Mouse (Mus musculus) forebrain, embryonic 13.5 days (tissue): Measurements from ENCODE around the gene Elovl7. TPM values are rescaled to one million over a fixed set of nuclear protein-coding genes. Genes with fewer than 3 reads are reported as not detected.

Experiments used
- ATAC-seq: fragments of 200-750 bp; cut with Nextera tagmentation; 2 replicates; pipeline ENCODE4 v1.8.0; 2017
- H3K27ac ChIP-seq: fragments of 300-500 bp; sonication (generic); 2 replicates; pipeline ENCODE4 v1.5.1; 2015; ENCODE audit warnings: inconsistent platforms, mild to moderate bottlenecking, moderate library complexity
- H3K27me3 ChIP-seq: fragments of 300-500 bp; sonication (generic); 2 replicates; pipeline ENCODE4 v1.6.1; 2015; ENCODE audit warnings: mild to moderate bottlenecking, inconsistent platforms
- H3K36me3 ChIP-seq: fragments of 300-500 bp; sonication (generic); 2 replicates; pipeline ENCODE4 v1.6.1; 2015; ENCODE audit warnings: mild to moderate bottlenecking, inconsistent platforms; ENCODE audit not compliant: poor library complexity, severe bottlenecking
- H3K4me1 ChIP-seq: fragments of 300-500 bp; sonication (generic); 2 replicates; pipeline ENCODE4 v1.6.1; 2015; ENCODE audit warnings: inconsistent platforms
- H3K4me2 ChIP-seq: fragments of 300-500 bp; sonication (generic); 2 replicates; pipeline ENCODE4 v1.6.1; 2015; ENCODE audit warnings: inconsistent platforms, mild to moderate bottlenecking, moderate library complexity
- H3K4me3 ChIP-seq: fragments of 300-500 bp; sonication (generic); 2 replicates; pipeline ENCODE4 v1.5.1; 2015; ENCODE audit warnings: mild to moderate bottlenecking, inconsistent platforms
- H3K9ac ChIP-seq: fragments of 300-500 bp; sonication (generic); 2 replicates; pipeline ENCODE4 v1.6.1; 2015; ENCODE audit warnings: mild to moderate bottlenecking, inconsistent platforms
- H3K9me3 ChIP-seq: fragments of 300-500 bp; sonication (generic); replicated peaks from 2 replicates; pipeline ENCODE4 v1.6.1; 2016; ENCODE audit warnings: inconsistent platforms
- WGBS: fragments of 180-500 bp; shearing (Covaris S2); methylation state at CpG from one replicate; pipeline ENCODE4 v1.1.7; 2015; 5-methylcytosine and 5-hydroxymethylcytosine counted together
- polyA plus RNA-seq: library from polyadenylated mRNA; unstranded; fragments of >200 nt; fragmentation: Nextera tagmentation; extraction: Ambion mirVana; gene quantifications from 2 replicates; pipeline ENCODE4 v1.2.1, GENCODE M21; 2015

Elovl7 gene
- polyA plus RNA-seq, 1 experiment from 2014 or later, result 1.3 TPM

GRCm38 (mm10) chr13:108316487-108316903 is 102.3 kb downstream of the Elovl7 start:
- H3K9ac ChIP-seq, result peak overlapping the region; percentile 78
- H3K4me1 ChIP-seq, result peaks cover 22% of the 10 kb centered on the region
- H3K27ac ChIP-seq, result no peak overlapping the region
- H3K4me3 ChIP-seq, result peak overlapping the region; percentile 76
- under 1% methylated on average over 32 of the region's 32 CpGs for WGBS
- peak overlapping the region; percentile 91 for H3K4me2 ChIP-seq
- ATAC-seq, result peak; percentile 55; the same call in 1 of the 2 replicates
- H3K27me3 ChIP-seq, result no peaks in the 10 kb centered on the region
- no peaks in the 10 kb centered on the region for H3K9me3 ChIP-seq
- H3K36me3 ChIP-seq, result no peaks in the 10 kb centered on the region; the same call in 1 of the 2 replicates

DNA sequence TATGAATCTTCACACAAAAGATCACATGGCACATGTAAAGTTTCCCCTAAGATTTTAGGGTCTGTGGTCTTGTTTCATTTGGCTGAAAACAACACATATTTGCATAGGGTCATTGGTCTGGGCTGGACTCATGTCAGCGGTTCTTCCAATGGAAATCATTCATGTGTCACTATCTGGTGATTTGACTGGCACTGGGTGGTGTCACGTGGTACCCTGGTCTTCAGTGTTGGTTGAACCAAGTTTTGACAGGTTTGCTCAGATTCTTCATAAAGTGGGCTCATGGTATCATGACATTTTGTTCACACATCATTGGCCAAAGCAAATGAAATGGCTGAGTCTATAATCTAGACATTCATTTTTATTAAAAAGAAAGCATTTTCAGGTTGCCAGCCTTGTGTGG is 103.2 kb downstream of the Elovl7 start:
- no peaks in the 10 kb centered on the region; the same call in 1 of the 2 replicates for H3K36me3 ChIP-seq
- H3K4me2 ChIP-seq, result peak overlapping the region; percentile 91
- no peak overlapping the region; the same call in 1 of the 2 replicates for H3K9ac ChIP-seq
- no peak for ATAC-seq
- peak overlapping the region; percentile 76 for H3K4me3 ChIP-seq
- no peak overlapping the region for H3K27ac ChIP-seq
- H3K4me1 ChIP-seq, result peaks cover 22% of the 10 kb centered on the region
- 93% methylated on average over 2 of the region's 2 CpGs for WGBS
- no peaks in the 10 kb centered on the region for H3K27me3 ChIP-seq
- no peaks in the 10 kb centered on the region for H3K9me3 ChIP-seq

DNA sequence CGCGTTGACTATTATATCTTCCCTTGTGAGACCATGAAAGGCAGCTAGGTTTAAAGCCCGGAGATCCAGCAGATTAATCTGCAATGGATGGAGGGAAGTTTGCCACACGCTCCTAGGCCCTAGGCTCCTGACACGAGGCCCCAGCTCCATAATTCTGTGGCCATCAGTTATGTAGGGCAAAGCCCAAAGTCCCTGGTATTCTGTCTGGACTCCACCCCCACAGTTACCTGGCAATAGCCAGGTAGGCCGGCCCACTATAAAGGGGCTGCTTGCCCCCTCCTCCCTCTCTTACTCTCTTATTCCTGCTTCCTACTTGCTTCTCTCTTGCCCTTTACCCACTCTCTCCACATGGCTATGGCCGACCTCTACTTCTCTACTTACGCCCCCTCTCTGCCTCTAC is 104.8 kb downstream of the Elovl7 start:
- Histone ChIP-seq H3K4me2 (no peak overlapping the region), H3K36me3 (peaks cover 3% of the 10 kb centered on the region), H3K4me3 (no peak overlapping the region), H3K27me3 (no peaks in the 10 kb centered on the region), H3K9me3 (no peaks in the 10 kb centered on the region), H3K4me1 (peaks cover 22% of the 10 kb centered on the region), H3K27ac (no peak overlapping the region), H3K9ac (no peak overlapping the region)
- WGBS, result 96% methylated on average over 8 of the region's 8 CpGs
- ATAC-seq, result no peak

DNA sequence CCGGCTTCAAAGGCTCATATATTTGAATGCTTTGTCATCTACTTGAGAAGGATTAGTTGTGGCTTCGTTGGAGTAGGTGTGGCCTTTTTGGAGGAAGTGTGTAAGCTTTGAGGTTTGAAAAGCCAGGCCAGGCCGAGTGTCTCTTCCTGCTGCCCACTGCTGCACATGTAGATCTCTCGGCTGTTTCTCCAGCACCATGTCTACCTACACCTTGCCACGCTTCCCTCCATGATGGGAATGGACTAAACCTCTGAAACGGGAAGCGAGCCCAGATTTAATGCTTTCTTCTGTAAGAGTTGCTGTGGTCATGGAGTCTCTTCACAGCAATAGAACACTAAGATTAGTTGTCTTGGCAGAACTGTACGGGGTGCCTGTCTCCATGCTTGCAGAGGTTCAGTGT is 106.0 kb downstream of the Elovl7 start:
- no peak overlapping the region for H3K4me3 ChIP-seq
- H3K9ac ChIP-seq, result no peak overlapping the region
- ATAC-seq, result no peak
- H3K4me1 ChIP-seq, result peaks cover 21% of the 10 kb centered on the region
- peaks cover 15% of the 10 kb centered on the region for H3K36me3 ChIP-seq
- no peaks in the 10 kb centered on the region for H3K27me3 ChIP-seq
- H3K4me2 ChIP-seq, result no peak overlapping the region
- no peak overlapping the region for H3K27ac ChIP-seq
- WGBS, result 87% methylated on average over 8 of the region's 8 CpGs
- no peaks in the 10 kb centered on the region for H3K9me3 ChIP-seq

DNA sequence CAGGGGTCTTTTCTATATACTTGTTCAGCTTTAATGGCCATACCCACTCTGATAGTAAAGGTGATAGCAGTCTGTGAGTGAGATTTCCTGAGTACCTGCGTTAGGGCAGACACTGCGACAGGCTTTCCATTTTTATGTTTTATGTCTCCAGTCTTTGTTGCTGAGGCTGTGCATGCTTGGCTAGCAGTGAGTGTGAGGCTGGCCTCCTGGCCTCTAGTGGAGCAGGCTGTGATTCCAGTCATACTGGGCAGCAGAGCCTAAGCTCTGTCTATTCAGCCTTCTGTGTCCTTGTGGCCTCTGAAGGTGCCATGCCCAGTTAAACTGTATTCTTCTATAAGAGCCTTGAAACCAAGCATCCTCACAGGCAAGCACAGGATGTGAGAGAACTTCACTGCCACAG is 108.3 kb downstream of the Elovl7 start:
- no peak overlapping the region for H3K9ac ChIP-seq
- H3K4me2 ChIP-seq, result no peak overlapping the region
- no peaks in the 10 kb centered on the region for H3K9me3 ChIP-seq
- no peak overlapping the region for H3K4me3 ChIP-seq
- no peaks in the 10 kb centered on the region for H3K27me3 ChIP-seq
- H3K27ac ChIP-seq, result no peak overlapping the region
- 99% methylated on average over 2 of the region's 2 CpGs for WGBS
- no peak for ATAC-seq
- peaks cover 4% of the 10 kb centered on the region for H3K4me1 ChIP-seq
- peaks cover 34% of the 10 kb centered on the region for H3K36me3 ChIP-seq

- peaks cover 34% of the 10 kb centered on the region for H3K36me3 ChIP-seq
- ATAC-seq, result no peak
- H3K27ac ChIP-seq, result no peak overlapping the region
- no peaks in the 10 kb centered on the region for H3K4me1 ChIP-seq
- no peaks in the 10 kb centered on the region for H3K27me3 ChIP-seq
- H3K9me3 ChIP-seq, result no peaks in the 10 kb centered on the region
- no peak overlapping the region for H3K9ac ChIP-seq
- no peak overlapping the region for H3K4me3 ChIP-seq
- H3K4me2 ChIP-seq, result no peak overlapping the region
- WGBS, result 96% methylated on average over 2 of the region's 2 CpGs
Measured at GRCm38 (mm10) chr13:108323317-108323716, 109.1 kb downstream of the Elovl7 start.

DNA sequence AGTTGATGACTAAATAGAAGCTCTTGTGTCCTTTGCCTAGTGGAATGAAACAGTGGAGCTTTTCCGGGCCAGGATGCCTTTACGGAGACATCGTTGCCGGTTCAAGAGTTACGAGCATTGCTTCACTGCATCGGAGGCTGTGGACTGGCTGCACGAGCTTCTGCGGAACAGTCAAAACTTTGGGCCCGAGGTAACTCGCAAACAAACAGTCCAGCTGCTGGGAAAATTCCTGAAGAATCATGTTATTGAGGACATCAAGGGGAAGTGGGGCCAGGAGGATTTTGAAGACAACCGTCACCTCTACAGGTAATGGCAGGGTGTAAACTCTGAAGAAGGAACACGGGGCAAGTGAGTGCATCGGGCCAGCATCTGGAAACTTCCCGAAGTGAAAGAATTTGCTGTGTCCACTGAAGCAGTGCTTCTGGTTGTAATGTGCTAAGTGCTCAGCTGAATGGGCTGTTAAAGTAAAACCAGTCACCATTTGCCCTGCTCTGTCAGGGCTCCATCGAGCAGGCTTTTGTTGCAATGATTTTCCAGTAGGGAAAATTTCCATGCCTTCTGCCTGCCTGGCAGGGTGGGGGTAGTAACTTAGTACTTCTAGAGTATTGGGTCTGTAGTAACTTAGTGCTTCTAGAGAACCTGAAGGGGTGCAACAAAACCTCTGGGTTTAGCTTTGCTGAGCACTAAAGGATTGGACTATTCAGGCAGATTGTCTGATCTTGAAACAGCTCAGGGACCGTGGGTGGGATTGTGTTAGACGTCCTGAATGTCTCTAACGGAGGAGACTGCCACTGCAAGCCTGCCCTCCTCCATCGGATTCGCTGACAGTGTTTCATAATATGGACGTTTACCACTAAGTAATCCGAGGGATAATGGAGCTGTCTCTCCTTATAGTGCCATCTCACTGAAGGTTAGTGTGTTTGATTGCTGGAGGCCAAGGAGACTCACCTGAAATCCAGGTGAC is 109.9 kb downstream of the Elovl7 start:
- no peak overlapping the region for H3K4me2 ChIP-seq
- peaks cover 34% of the 10 kb centered on the region for H3K36me3 ChIP-seq
- no peak overlapping the region for H3K27ac ChIP-seq
- H3K4me1 ChIP-seq, result no peaks in the 10 kb centered on the region
- H3K9ac ChIP-seq, result no peak overlapping the region
- H3K4me3 ChIP-seq, result no peak overlapping the region
- 94% methylated on average over 22 of the region's 22 CpGs for WGBS
- H3K9me3 ChIP-seq, result no peaks in the 10 kb centered on the region
- H3K27me3 ChIP-seq, result no peaks in the 10 kb centered on the region
- ATAC-seq, result no peak

DNA sequence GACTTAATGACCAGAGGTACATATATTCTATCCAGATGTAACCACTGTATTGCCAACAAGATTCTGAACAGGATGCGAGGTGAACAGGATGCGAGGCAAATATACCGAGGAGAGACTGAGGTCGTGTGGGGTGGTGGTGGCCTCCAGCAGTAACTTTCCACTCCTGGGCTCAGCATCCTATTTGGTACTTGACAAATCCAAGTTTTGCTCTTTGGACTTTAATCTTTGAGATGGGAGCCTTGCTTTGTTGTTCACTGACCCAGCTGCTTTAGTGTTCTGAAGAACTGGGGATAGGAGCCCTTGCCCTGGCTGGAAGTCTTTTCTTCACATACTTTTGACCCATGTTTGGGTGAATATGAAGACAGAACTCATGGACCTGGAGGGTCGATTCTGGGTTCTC is 111.7 kb downstream of the Elovl7 start:
- ATAC-seq, result no peak
- H3K9me3 ChIP-seq, result no peaks in the 10 kb centered on the region
- H3K27me3 ChIP-seq, result no peaks in the 10 kb centered on the region
- peaks cover 34% of the 10 kb centered on the region for H3K36me3 ChIP-seq
- H3K4me1 ChIP-seq, result no peaks in the 10 kb centered on the region
- 89% methylated on average over 5 of the region's 5 CpGs for WGBS
- H3K27ac ChIP-seq, result no peak overlapping the region
- H3K4me3 ChIP-seq, result no peak overlapping the region
- H3K4me2 ChIP-seq, result no peak overlapping the region
- no peak overlapping the region for H3K9ac ChIP-seq

- no peak overlapping the region for H3K27ac ChIP-seq
- no peak overlapping the region for H3K4me2 ChIP-seq
- no peak for ATAC-seq
- no peaks in the 10 kb centered on the region for H3K4me1 ChIP-seq
- no peak overlapping the region for H3K4me3 ChIP-seq
- no peaks in the 10 kb centered on the region for H3K27me3 ChIP-seq
- no peak overlapping the region for H3K9ac ChIP-seq
- 95% methylated on average over 10 of the region's 10 CpGs for WGBS
- H3K36me3 ChIP-seq, result peaks cover 34% of the 10 kb centered on the region
- H3K9me3 ChIP-seq, result no peaks in the 10 kb centered on the region
Measured at GRCm38 (mm10) chr13:108326351-108326750, 112.1 kb downstream of the Elovl7 start.

- Histone ChIP-seq H3K4me3 (no peak overlapping the region), H3K4me1 (no peaks in the 10 kb centered on the region), H3K9ac (no peak overlapping the region), H3K36me3 (peaks cover 40% of the 10 kb centered on the region), H3K27me3 (no peaks in the 10 kb centered on the region), H3K4me2 (no peak overlapping the region), H3K9me3 (no peaks in the 10 kb centered on the region), H3K27ac (no peak overlapping the region)
- ATAC-seq, result no peak
- WGBS, result 88% methylated on average over 7 of the region's 7 CpGs
Measured at GRCm38 (mm10) chr13:108327047-108327446, 112.8 kb downstream of the Elovl7 start.

- no peak overlapping the region for H3K27ac ChIP-seq
- WGBS, result 93% methylated on average over 21 of the region's 21 CpGs
- H3K4me2 ChIP-seq, result no peak overlapping the region
- ATAC-seq, result no peak
- peaks cover 45% of the 10 kb centered on the region for H3K36me3 ChIP-seq
- H3K27me3 ChIP-seq, result no peaks in the 10 kb centered on the region
- no peaks in the 10 kb centered on the region for H3K9me3 ChIP-seq
- H3K9ac ChIP-seq, result no peak overlapping the region
- no peaks in the 10 kb centered on the region for H3K4me1 ChIP-seq
- no peak overlapping the region for H3K4me3 ChIP-seq
Measured at GRCm38 (mm10) chr13:108328406-108329180, 114.4 kb downstream of the Elovl7 start.

DNA sequence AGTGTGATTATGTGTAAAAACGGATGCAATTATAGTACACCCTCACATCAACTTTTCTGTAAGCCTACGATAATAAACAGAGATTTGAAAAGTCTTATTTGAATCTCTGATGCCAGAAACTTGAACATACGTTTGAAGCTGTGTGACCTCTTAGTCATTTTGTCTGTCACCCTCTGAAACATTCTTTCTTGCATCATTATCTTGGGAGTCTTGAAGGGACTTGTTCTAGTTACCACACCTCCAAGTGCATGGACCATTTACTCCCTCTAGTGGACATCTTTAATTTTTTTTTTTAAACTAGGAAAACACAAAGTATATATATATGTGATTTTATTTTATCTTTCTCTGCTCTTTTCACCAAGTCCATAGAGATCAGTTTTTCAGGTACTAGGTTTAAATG is 115.5 kb downstream of the Elovl7 start:
- H3K4me3 ChIP-seq, result no peak overlapping the region
- ATAC-seq, result peak; percentile 72
- H3K9me3 ChIP-seq, result no peaks in the 10 kb centered on the region
- H3K27ac ChIP-seq, result no peak overlapping the region
- peaks cover 35% of the 10 kb centered on the region for H3K36me3 ChIP-seq
- 75% methylated on average over 3 of the region's 3 CpGs for WGBS
- H3K4me1 ChIP-seq, result no peaks in the 10 kb centered on the region
- H3K4me2 ChIP-seq, result no peak overlapping the region
- H3K27me3 ChIP-seq, result no peaks in the 10 kb centered on the region
- no peak overlapping the region for H3K9ac ChIP-seq
